In the genomic region with DNA sequence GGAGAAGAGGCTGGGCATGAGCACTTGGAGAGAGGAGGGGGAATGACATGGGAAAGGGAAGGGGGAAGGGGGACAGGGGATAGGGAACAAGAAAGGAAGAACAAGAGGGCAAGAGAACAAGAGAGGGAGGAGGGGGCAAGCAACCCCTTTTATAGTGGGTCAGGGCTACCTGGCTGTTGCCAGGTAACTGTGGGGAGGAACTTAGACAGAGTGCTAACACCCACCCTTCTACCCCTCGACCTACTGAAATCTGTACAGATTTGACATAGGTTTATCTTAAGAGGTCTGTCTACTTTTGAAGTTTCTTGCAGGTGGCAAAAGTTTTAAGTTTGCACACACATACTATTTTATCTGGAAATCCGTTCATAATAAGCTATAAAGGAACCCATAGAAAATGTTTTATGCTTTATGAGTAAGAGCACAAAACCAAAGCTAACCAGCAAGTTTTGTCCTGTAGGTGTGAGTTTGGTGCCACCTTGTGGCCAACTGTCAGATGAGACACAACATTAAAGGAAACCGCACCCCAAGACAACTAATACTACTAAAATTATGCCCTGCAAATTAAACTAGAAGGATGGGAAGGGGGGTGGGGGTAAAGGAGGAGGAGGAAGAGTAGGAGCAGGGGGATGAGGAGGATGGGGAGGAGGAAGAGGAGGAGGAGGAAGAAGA, we compare ENCODE assay signal across 8 mouse cellular contexts.
DNase-seq lines count a peak whose midpoint lies in the region; ATAC-seq and TF ChIP-seq lines count a peak whose summit lies in the region.

No protein-coding gene starts in this region.

- H3K4me3 ChIP-seq in E14TG2a.4 (replicated peaks; ENCODE audit: low read length), result no peak overlapping the region
- no peak overlapping the region for H3K4me3 ChIP-seq in forebrain, embryonic 13.5 days
- no peak overlapping the region for H3K4me3 ChIP-seq in liver, adult 2 months (ENCODE audit: insufficient read depth, low read depth, low read length)

- 23% methylated on average over 3 of the region's 3 CpGs for WGBS in forebrain, embryonic 13.5 days
- WGBS in liver, adult 2 months, result 39% methylated on average over 3 of the region's 3 CpGs

- no peaks in the 10 kb centered on the region for H3K79me2 ChIP-seq in liver, adult 2 months (ENCODE audit: control insufficient read depth, insufficient read depth, low read length)

- TF ChIP-seq POLR2A in liver, adult 2 months (IDR thresholded peaks at IDR 0.05; ENCODE audit: extremely low read depth, insufficient read depth, low read length), result no peak

- ATAC-seq in forebrain, embryonic 13.5 days, result peak; percentile 34; the same call in 1 of the 2 replicates
- ATAC-seq in inflammation-experienced regulatory T-cells, adult 6 months, result no peak

- H3K27ac ChIP-seq in forebrain, embryonic 13.5 days, result no peak overlapping the region
- no peak overlapping the region for H3K27ac ChIP-seq in liver, adult 2 months (replicated peaks; ENCODE audit: insufficient read depth, low read depth, low read length)

- peaks cover 17% of the 10 kb centered on the region for H3K4me1 ChIP-seq in E14TG2a.4 (replicated peaks; ENCODE audit: low read depth, low read length)
- H3K4me1 ChIP-seq in forebrain, embryonic 13.5 days, result peaks cover 9% of the 10 kb centered on the region; the same call in 1 of the 2 replicates
- no peaks in the 10 kb centered on the region for H3K4me1 ChIP-seq in liver, adult 2 months (ENCODE audit: control insufficient read depth, insufficient read depth, low read length)

- no peak overlapping the region for H3K9ac ChIP-seq in forebrain, embryonic 13.5 days
- H3K9ac ChIP-seq in liver, adult 2 months (ENCODE audit: low read depth, low read length), result no peak overlapping the region

- peak; percentile 87 for DNase-seq in 3T3-L1 (ENCODE audit: low read depth, low spot score)
- peak; percentile 32 for DNase-seq in c-Kit-positive CD71-positive TER-119-negative erythroid progenitor cells, embryonic 14.5 days (ENCODE audit: low read depth)
- peak; percentile 85 for DNase-seq in kidney, postnatal 10 days
- DNase-seq in liver, adult 2 months (ENCODE audit: extremely low read depth, low read depth, low spot score), result peak; percentile 47
- DNase-seq in ovary, postnatal 36 days (ENCODE audit: low spot score), result peak; percentile 32

- peak; percentile 59 for TF ChIP-seq CTCF in E14TG2a.4 (conservative IDR thresholded peaks at IDR 0.05; ENCODE audit: low read length)
- peak; percentile 56 for TF ChIP-seq CTCF in liver, adult 2 months (IDR thresholded peaks at IDR 0.05; ENCODE audit: low read depth, low read length)

- H3K4me2 ChIP-seq in forebrain, embryonic 13.5 days, result no peak overlapping the region

- H3K36me3 ChIP-seq in E14TG2a.4 (ENCODE audit: insufficient read depth, low read length), result no peaks in the 10 kb centered on the region; the same call in 1 of the 2 replicates
- 0 out of 2 replicates have a peak, but pooled peaks cover 4% of the 10 kb centered on the region for H3K36me3 ChIP-seq in forebrain, embryonic 13.5 days (ENCODE audit: poor library complexity, severe bottlenecking)
- H3K36me3 ChIP-seq in liver, adult 2 months (ENCODE audit: control insufficient read depth, insufficient read depth, low read length), result no peaks in the 10 kb centered on the region

- H3K9me3 ChIP-seq in E14TG2a.4 (ENCODE audit: low read length), result no peaks in the 10 kb centered on the region
- no peaks in the 10 kb centered on the region for H3K9me3 ChIP-seq in forebrain, embryonic 13.5 days (replicated peaks)

- H3K27me3 ChIP-seq in E14TG2a.4 (ENCODE audit: insufficient read depth, low read length), result no peaks in the 10 kb centered on the region
- no peaks in the 10 kb centered on the region for H3K27me3 ChIP-seq in forebrain, embryonic 13.5 days
- no peaks in the 10 kb centered on the region for H3K27me3 ChIP-seq in liver, adult 2 months (ENCODE audit: control insufficient read depth, insufficient read depth, low read length)

Comparison
In these comparisons a context has a peak if more than half of its experiments do, and no peak if none do; other contexts are left out.
1. DNase-seq: peak in every context shown above with its lines; median percentile 87 in 3T3-L1; 85 in kidney, postnatal 10 days; 47 in liver, adult 2 months; 32 in c-Kit-positive CD71-positive TER-119-negative erythroid progenitor cells, embryonic 14.5 days; 32 in ovary, postnatal 36 days.